Mouse (Mus musculus) liver, embryonic 13.5 days (tissue): Measurements from ENCODE around the gene Srcin1. TPM values are rescaled to one million over a fixed set of nuclear protein-coding genes. Genes with fewer than 3 reads are reported as not detected.

Experiments used
- ATAC-seq: fragments of 200-750 bp; cut with Nextera tagmentation; 2 replicates; pipeline ENCODE4 v1.8.0; 2017; ENCODE audit warnings: low read depth, mild to moderate bottlenecking, moderate number of reproducible peaks, moderate library complexity
- DNase-seq: peaks from one replicate; pipeline ENCODE4 v3.0.0; 2022
- H3K27ac ChIP-seq: fragments of 300-500 bp; sonication (generic); 2 replicates; pipeline ENCODE4 v1.5.1; 2015; ENCODE audit warnings: moderate library complexity, mild to moderate bottlenecking, inconsistent platforms
- H3K27me3 ChIP-seq: fragments of 300-500 bp; sonication (generic); 2 replicates; pipeline ENCODE4 v1.6.1; 2015; ENCODE audit warnings: mild to moderate bottlenecking, inconsistent platforms
- H3K36me3 ChIP-seq: fragments of 300-500 bp; sonication (generic); 2 replicates; pipeline ENCODE4 v1.6.1; 2015; ENCODE audit warnings: mild to moderate bottlenecking, inconsistent platforms
- H3K4me1 ChIP-seq: fragments of 300-500 bp; sonication (generic); replicated peaks from 2 replicates; pipeline ENCODE4 v1.6.1; 2015; ENCODE audit warnings: inconsistent platforms
- H3K4me2 ChIP-seq: fragments of 300-500 bp; sonication (generic); 2 replicates; pipeline ENCODE4 v1.6.1; 2015; ENCODE audit warnings: inconsistent platforms, mild to moderate bottlenecking, moderate library complexity
- H3K4me3 ChIP-seq: fragments of 300-500 bp; sonication (generic); replicated peaks from 2 replicates; pipeline ENCODE4 v1.5.1; 2015; ENCODE audit warnings: mild to moderate bottlenecking, inconsistent platforms
- H3K9ac ChIP-seq: fragments of 300-500 bp; sonication (generic); 2 replicates; pipeline ENCODE4 v1.6.1; 2015; ENCODE audit warnings: mild to moderate bottlenecking, inconsistent platforms
- H3K9me3 ChIP-seq: fragments of 300-500 bp; sonication (generic); replicated peaks from 2 replicates; pipeline ENCODE4 v1.6.1; 2016; ENCODE audit warnings: inconsistent platforms
- WGBS: fragments of 180-500 bp; shearing (Covaris S2); methylation state at CpG from one replicate; pipeline ENCODE4 v1.1.7; 2015; ENCODE audit not compliant: insufficient replicate concordance; 5-methylcytosine and 5-hydroxymethylcytosine counted together
- polyA plus RNA-seq: library from polyadenylated mRNA; unstranded; fragments of >200 nt; fragmentation: Nextera tagmentation; extraction: Ambion mirVana; gene quantifications from 2 replicates; pipeline ENCODE4 v1.2.1, GENCODE M21; 2015

Gene Srcin1
- polyA plus RNA-seq, 1 experiment from 2014 or later: not detected

GRCm38 (mm10) chr11:97603891-97604290, 27.9 kb upstream of the Srcin1 start:
- no peak for DNase-seq

DNA sequence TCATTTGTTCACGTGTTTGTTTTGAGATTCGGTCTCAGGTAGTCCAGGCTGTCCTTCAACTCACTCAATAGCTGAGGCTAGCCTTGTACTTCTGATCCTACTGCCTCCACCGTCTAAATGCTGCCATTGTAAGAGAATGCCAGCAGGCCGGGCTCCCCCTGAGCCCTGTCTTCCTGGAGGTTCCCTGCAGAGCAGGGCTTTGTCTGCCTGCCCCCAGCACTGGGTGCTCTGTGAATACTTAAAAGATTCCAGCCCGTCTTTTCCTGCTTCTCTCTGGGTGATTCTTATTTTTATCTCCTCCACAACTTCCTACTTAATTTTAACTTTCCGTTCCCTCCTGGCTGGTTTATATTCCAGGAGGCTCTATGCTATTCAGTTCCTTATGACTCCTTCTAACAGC, 26.2 kb upstream of the Srcin1 start:
- no peak for ATAC-seq
- DNase-seq: no peak
- no peaks in the 10 kb centered on the region for H3K36me3 ChIP-seq
- WGBS: 31% methylated on average over 6 of the region's 6 CpGs
- H3K27me3 ChIP-seq: peaks cover 8% of the 10 kb centered on the region; the same call in 1 of the 2 replicates
- no peaks in the 10 kb centered on the region for H3K9me3 ChIP-seq
- H3K4me2 ChIP-seq: no peak overlapping the region
- H3K4me1 ChIP-seq: no peaks in the 10 kb centered on the region
- no peak overlapping the region for H3K27ac ChIP-seq
- H3K9ac ChIP-seq: no peak overlapping the region
- H3K4me3 ChIP-seq: no peak overlapping the region

More at GRCm38 (mm10) chr11:97603891-97604290, 27.9 kb upstream of the Srcin1 start:
- no peak overlapping the region for H3K4me3 ChIP-seq
- H3K27ac ChIP-seq: no peak overlapping the region
- no peaks in the 10 kb centered on the region for H3K9me3 ChIP-seq
- WGBS: 50% methylated on average over 10 of the region's 10 CpGs
- peaks cover 12% of the 10 kb centered on the region; the same call in 1 of the 2 replicates for H3K27me3 ChIP-seq
- H3K9ac ChIP-seq: no peak overlapping the region
- no peak for ATAC-seq
- no peak overlapping the region for H3K4me2 ChIP-seq
- no peaks in the 10 kb centered on the region for H3K4me1 ChIP-seq
- H3K36me3 ChIP-seq: no peaks in the 10 kb centered on the region

DNA sequence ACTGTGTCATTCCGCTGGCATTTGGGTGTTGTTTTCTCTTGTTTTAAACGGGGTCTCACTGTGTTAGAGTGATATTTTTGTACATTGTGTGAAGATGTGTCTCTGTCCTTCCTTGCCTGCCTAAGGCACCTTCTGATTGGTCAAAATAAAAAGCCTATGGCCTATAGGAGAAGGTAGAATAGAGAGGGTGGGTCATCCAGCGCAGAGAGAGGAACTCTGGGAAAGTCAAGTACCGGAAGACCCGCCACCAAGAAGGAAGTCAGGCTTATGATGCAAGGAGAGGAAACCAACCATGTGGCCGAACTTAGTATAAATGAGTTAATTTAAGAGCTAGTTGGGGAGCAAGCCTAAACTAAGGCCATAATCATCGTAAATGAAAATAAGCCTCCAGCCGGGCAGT, 23.1 kb upstream of the Srcin1 start:
- H3K4me2 ChIP-seq: peak overlapping the region; percentile 25; the same call in 1 of the 2 replicates

DNA sequence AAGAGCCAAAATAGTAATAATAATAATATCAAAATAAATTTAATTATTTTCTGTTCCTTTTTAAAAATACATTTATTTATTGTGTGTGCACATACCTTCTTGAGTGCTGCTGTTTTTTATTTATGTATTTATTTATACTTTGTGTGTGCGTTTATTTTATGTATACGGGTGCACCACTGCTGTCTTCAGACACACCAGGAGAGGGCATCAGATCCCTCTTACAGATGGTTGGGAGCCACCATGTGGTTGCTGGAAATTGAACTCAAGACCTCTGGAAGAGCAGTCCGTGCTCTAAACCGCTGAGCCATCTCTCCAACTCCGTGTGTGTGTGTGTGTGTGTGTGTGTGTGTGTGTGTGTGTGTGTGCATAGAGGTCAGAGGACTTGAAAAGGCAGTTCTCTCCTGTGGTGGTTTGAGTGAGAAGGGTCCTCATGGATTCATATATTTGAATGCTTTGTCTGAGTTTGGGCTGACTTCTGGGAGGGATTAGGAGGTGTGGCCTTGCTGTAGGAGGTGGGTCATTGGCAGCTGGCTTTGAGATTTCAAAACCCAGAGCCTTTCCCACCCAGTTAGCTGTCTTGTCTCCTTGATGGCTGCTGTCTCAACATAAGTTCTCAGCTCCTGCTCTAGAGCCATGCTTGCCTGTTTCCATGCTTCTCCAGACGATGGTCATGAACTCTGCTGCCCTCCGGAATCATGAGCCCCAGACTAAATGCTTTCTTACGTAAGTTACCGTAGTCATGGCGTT, 22.1 kb upstream of the Srcin1 start:
- no peak for ATAC-seq
- 61% methylated on average over 10 of the region's 10 CpGs for WGBS
- no peak for DNase-seq
- no peak overlapping the region for H3K9ac ChIP-seq
- H3K36me3 ChIP-seq: no peaks in the 10 kb centered on the region
- no peak overlapping the region for H3K27ac ChIP-seq
- H3K9me3 ChIP-seq: no peaks in the 10 kb centered on the region
- H3K27me3 ChIP-seq: no peaks in the 10 kb centered on the region
- peak overlapping the region; percentile 25 for H3K4me2 ChIP-seq
- no peaks in the 10 kb centered on the region for H3K4me1 ChIP-seq
- peak overlapping the region; percentile 26 for H3K4me3 ChIP-seq

More for the DNA sequence above, 23.1 kb upstream of the Srcin1 start:
- 66% methylated on average over 8 of the region's 8 CpGs for WGBS
- Histone ChIP-seq H3K4me3 (peak overlapping the region; percentile 26), H3K36me3 (no peaks in the 10 kb centered on the region), H3K27me3 (no peaks in the 10 kb centered on the region), H3K27ac (no peak overlapping the region), H3K9ac (no peak overlapping the region), H3K9me3 (no peaks in the 10 kb centered on the region), H3K4me1 (no peaks in the 10 kb centered on the region)
- DNase-seq (peak; percentile 22), ATAC-seq (no peak)

DNA sequence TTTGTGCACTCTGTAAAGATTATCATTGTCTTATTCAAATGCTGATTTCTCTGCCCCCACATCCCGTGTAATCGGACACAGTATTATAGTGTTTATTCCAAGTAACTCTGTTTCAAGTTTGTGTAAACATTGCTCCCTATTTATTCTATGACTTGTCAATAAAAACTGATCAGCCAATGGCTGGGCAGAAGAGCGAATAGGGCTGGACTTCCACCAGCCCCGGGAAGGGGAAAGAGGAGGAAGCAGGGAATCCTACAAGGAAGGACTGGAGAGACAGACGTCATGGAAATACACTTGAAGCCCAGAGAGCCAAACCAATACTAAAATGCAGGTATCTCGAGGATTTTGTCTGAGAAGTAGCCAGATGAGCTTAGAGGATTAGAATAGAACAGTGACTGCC, 18.1 kb upstream of the Srcin1 start:
- Histone ChIP-seq H3K4me1 (no peaks in the 10 kb centered on the region), H3K27me3 (peaks cover 12% of the 10 kb centered on the region), H3K4me2 (no peak overlapping the region), H3K27ac (no peak overlapping the region), H3K4me3 (no peak overlapping the region), H3K9ac (no peak overlapping the region), H3K9me3 (no peaks in the 10 kb centered on the region), H3K36me3 (no peaks in the 10 kb centered on the region)
- WGBS: 35% methylated on average over 6 of the region's 6 CpGs
- DNase-seq (no peak), ATAC-seq (no peak)

GRCm38 (mm10) chr11:97591910-97592309, 15.9 kb upstream of the Srcin1 start:
- Histone ChIP-seq H3K9ac (no peak overlapping the region), H3K36me3 (no peaks in the 10 kb centered on the region), H3K4me2 (no peak overlapping the region), H3K4me3 (no peak overlapping the region), H3K9me3 (no peaks in the 10 kb centered on the region), H3K27ac (no peak overlapping the region), H3K4me1 (no peaks in the 10 kb centered on the region), H3K27me3 (peaks cover 13% of the 10 kb centered on the region)
- ATAC-seq: no peak
- DNase-seq: no peak
- 33% methylated on average over 5 of the region's 5 CpGs for WGBS

GRCm38 (mm10) chr11:97590227-97590960, 14.4 kb upstream of the Srcin1 start:
- H3K4me1 ChIP-seq: peaks cover 5% of the 10 kb centered on the region
- peaks cover 17% of the 10 kb centered on the region for H3K27me3 ChIP-seq
- DNase-seq (no peak), ATAC-seq (no peak)
- no peaks in the 10 kb centered on the region for H3K9me3 ChIP-seq
- H3K9ac ChIP-seq: no peak overlapping the region
- WGBS: 49% methylated on average over 24 of the region's 24 CpGs
- no peaks in the 10 kb centered on the region for H3K36me3 ChIP-seq
- no peak overlapping the region for H3K4me2 ChIP-seq
- no peak overlapping the region for H3K27ac ChIP-seq
- H3K4me3 ChIP-seq: no peak overlapping the region

DNA sequence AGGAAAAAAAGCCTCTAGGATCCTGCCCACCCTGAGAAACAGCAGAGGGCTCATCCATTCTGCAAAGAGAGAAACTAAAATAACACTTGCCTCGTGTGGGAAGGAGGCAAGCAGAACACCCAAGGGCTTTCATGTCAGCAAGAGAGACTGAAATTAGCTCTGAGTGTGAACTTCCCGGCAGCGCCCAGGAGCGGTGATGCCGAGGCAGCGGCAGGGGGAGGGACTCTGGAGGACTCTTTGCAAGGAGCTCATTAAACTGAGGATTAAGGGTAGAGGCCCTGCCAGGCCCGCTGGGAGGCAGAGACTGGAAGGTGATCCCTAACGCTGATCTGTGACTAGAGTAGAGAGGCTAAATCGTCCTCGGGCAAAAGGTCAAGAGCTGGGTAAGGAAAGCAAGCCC, 13.2 kb upstream of the Srcin1 start:
- DNase-seq (no peak), ATAC-seq (no peak)
- Histone ChIP-seq H3K9me3 (no peaks in the 10 kb centered on the region), H3K4me1 (peaks cover 5% of the 10 kb centered on the region), H3K4me3 (no peak overlapping the region), H3K36me3 (no peaks in the 10 kb centered on the region), H3K9ac (no peak overlapping the region), H3K27me3 (peaks cover 17% of the 10 kb centered on the region), H3K27ac (no peak overlapping the region), H3K4me2 (no peak overlapping the region)
- 35% methylated on average over 10 of the region's 10 CpGs for WGBS

- ATAC-seq: peak; percentile 39; the same call in 1 of the 2 replicates
- H3K4me2 ChIP-seq: no peak overlapping the region
- 14% methylated on average over 10 of the region's 10 CpGs for WGBS
Measured at GRCm38 (mm10) chr11:97585932-97586331, 9.9 kb upstream of the Srcin1 start.

GRCm38 (mm10) chr11:97584476-97584875, 8.5 kb upstream of the Srcin1 start:
- 71% methylated on average over 7 of the region's 7 CpGs for WGBS

More at GRCm38 (mm10) chr11:97585932-97586331, 9.9 kb upstream of the Srcin1 start:
- Histone ChIP-seq H3K27ac (no peak overlapping the region), H3K4me3 (no peak overlapping the region), H3K9ac (no peak overlapping the region), H3K4me1 (peaks cover 5% of the 10 kb centered on the region), H3K27me3 (peaks cover 18% of the 10 kb centered on the region), H3K36me3 (no peaks in the 10 kb centered on the region), H3K9me3 (no peaks in the 10 kb centered on the region)
- no peak for DNase-seq

DNA sequence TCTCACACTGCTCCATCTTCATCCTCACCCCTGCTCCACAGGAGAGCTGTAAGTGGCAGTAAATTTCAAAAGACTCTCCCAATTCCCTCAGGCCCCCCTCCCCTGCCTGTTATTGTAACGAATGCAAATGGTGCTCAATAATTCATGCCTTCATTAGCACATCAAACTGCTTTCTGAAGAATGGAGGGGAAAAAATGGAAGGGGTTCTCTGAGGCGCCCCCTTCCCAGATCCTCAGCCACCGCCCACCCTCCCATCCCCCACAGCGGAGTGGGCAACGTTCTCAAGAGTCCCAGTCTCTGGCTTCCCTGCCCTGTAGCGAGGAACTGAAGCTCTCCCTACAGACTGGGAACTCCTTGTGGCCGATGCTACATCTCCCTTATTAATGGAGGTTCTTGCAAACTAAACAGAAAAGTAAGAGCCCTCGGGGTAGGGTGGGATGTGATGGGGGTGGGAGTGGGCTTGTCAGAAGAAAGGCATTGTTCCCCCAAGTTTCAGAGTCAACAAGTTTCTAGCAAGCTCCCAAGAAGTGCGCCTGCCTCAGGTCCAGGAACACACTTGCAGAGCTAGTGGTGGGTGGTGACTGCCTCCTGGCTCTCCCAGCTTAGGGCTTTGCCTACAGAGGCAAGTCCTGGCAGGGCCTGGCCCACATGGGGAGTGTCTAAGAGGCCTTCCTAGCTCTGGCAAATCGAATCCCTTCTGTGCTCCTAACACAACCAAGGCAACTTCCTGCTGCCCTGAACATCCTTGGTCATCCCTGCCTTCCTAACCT, 3.3 kb upstream of the Srcin1 start:
- ATAC-seq: no peak
- WGBS: 24% methylated on average over 10 of the region's 10 CpGs
- H3K27ac ChIP-seq: no peak overlapping the region

More at GRCm38 (mm10) chr11:97584476-97584875, 8.5 kb upstream of the Srcin1 start:
- no peak for ATAC-seq
- Histone ChIP-seq H3K9ac (no peak overlapping the region), H3K9me3 (no peaks in the 10 kb centered on the region), H3K36me3 (no peaks in the 10 kb centered on the region), H3K4me3 (no peak overlapping the region), H3K4me1 (peaks cover 5% of the 10 kb centered on the region), H3K27ac (no peak overlapping the region), H3K4me2 (no peak overlapping the region), H3K27me3 (peaks cover 20% of the 10 kb centered on the region)
- DNase-seq: no peak

More for the DNA sequence above, 3.3 kb upstream of the Srcin1 start:
- Histone ChIP-seq H3K4me2 (no peak overlapping the region), H3K4me1 (peaks cover 14% of the 10 kb centered on the region), H3K27me3 (peaks cover 65% of the 10 kb centered on the region), H3K36me3 (no peaks in the 10 kb centered on the region), H3K9ac (no peak overlapping the region), H3K9me3 (no peaks in the 10 kb centered on the region), H3K4me3 (no peak overlapping the region)
- no peak for DNase-seq
